Mouse (Mus musculus): ENCODE results near the gene Naaladl2. TPM values are rescaled to one million over a fixed set of nuclear protein-coding genes. Genes with fewer than 3 reads are reported as not detected.

Gene Naaladl2
- polyA plus RNA-seq, 1 experiment from 2014 or later: 2.8 TPM

DNA sequence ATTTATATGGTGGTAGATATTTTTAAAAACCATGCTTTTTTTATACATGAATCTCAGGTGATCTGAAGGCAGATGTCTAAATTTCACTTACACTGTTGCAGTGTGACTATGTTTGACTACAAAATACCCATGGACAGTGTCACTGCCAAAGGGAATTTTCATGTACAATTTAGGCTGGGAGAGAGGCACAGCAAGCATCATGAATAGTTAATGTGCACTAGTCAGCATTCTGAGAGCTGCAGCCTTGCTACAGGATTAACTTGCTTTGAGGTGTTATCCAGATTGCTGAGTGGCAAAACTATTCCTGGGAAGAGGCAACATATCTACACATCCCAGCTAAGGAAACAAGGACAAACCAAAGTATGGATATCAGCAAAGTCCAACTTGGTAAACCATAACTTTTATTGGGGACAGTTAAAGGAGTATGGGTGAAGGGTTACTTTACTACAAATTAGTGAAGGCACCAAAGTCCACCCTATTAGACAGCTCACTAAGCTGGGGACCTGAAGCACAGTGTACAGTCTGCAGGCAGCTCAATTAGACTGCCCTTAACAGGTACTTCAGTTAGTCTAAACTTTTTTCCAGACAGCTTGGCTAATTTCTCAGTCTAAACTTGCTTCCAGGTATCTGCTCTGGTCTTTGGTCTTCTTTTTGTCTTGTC is 1181.0 kb downstream of the Naaladl2 start:
- H3K4me1 ChIP-seq (replicated peaks; ENCODE audit: control insufficient read depth, insufficient read depth, low read length): no peaks in the 10 kb centered on the region
- H3K27me3 ChIP-seq (replicated peaks; ENCODE audit: control insufficient read depth, insufficient read depth, low read length): no peaks in the 10 kb centered on the region
- no peak overlapping the region for H3K4me3 ChIP-seq (ENCODE audit: low read depth, low read length)
- no peak for TF ChIP-seq CTCF (IDR thresholded peaks at IDR 0.05; ENCODE audit: low read depth)
- no peaks in the 10 kb centered on the region for H3K36me3 ChIP-seq (ENCODE audit: control insufficient read depth, insufficient read depth)
- peak; percentile 80 for ATAC-seq
- no peaks in the 10 kb centered on the region for H3K9me3 ChIP-seq (ENCODE audit: control insufficient read depth)
- no peak overlapping the region for H3K27ac ChIP-seq (ENCODE audit: low read depth, low read length)
- no peak overlapping the region for H3K4me2 ChIP-seq (replicated peaks; ENCODE audit: low read depth)
- H3K9ac ChIP-seq (ENCODE audit: low read depth, low read length): no peak overlapping the region

DNA sequence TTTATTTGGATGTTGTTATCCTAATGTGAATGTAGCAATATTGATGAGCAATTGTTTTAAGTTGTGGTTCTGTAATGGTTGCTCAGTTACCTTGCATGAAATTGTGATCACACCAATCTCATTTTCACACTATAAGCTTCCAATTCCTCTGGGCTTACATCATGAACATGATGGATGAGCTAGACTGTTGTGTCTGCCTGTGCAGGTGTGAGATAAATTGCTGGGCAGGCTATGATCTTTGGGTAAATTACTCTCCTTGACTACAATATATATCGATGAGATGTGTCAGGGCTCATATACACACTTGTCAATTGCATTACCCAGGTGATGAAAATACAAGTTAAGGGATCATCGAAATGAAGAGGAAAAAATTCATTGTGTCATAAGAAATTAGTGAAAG is 1197.9 kb downstream of the Naaladl2 start:
- Histone ChIP-seq H3K4me1 (replicated peaks; ENCODE audit: control insufficient read depth, insufficient read depth, low read length) (no peaks in the 10 kb centered on the region), H3K9ac (ENCODE audit: low read depth, low read length) (no peak overlapping the region), H3K4me2 (replicated peaks; ENCODE audit: low read depth) (no peak overlapping the region), H3K27ac (ENCODE audit: low read depth, low read length) (no peak overlapping the region), H3K9me3 (ENCODE audit: control insufficient read depth) (no peaks in the 10 kb centered on the region), H3K4me3 (ENCODE audit: low read depth, low read length) (no peak overlapping the region), H3K27me3 (replicated peaks; ENCODE audit: control insufficient read depth, insufficient read depth, low read length) (no peaks in the 10 kb centered on the region), H3K36me3 (ENCODE audit: control insufficient read depth, insufficient read depth) (no peaks in the 10 kb centered on the region)
- TF ChIP-seq CTCF (IDR thresholded peaks at IDR 0.05; ENCODE audit: low read depth): no peak
- no peak for ATAC-seq
- 85% methylated on average over 2 of the region's 2 CpGs for WGBS

DNA sequence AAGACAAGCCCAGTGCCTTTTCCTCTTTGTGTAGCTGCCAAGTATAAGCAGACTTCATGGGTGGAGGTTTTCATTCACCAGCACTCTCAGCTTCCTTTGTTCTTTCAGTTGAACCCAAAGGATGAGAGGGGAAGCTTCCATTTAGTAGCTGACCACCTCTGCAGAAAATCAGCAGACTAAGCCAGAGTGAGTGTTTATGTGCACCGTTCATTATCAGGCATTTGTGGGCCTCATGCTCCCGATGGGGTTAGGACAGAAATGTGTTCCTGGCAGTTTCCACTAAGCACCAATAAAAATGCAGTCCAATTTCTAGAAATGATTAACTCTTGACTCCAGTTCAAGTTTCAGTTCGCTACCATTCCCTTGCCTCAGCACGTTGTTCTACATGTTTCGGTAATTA is 1206.8 kb downstream of the Naaladl2 start:
- Histone ChIP-seq H3K27me3 (replicated peaks; ENCODE audit: control insufficient read depth, insufficient read depth, low read length) (no peaks in the 10 kb centered on the region), H3K27ac (ENCODE audit: low read depth, low read length) (no peak overlapping the region), H3K4me2 (replicated peaks; ENCODE audit: low read depth) (peak overlapping the region; percentile 18; the same call in 1 of the 2 replicates), H3K36me3 (ENCODE audit: control insufficient read depth, insufficient read depth) (no peaks in the 10 kb centered on the region), H3K4me3 (ENCODE audit: low read depth, low read length) (no peak overlapping the region), H3K9me3 (ENCODE audit: control insufficient read depth) (no peaks in the 10 kb centered on the region), H3K4me1 (replicated peaks; ENCODE audit: control insufficient read depth, insufficient read depth, low read length) (no peaks in the 10 kb centered on the region), H3K9ac (ENCODE audit: low read depth, low read length) (no peak overlapping the region)
- TF ChIP-seq CTCF (IDR thresholded peaks at IDR 0.05; ENCODE audit: low read depth): no peak
- ATAC-seq: 0 out of 2 replicates have a peak, but pooled peaks have one; percentile 31
- 31% methylated on average over 5 of the region's 5 CpGs for WGBS

DNA sequence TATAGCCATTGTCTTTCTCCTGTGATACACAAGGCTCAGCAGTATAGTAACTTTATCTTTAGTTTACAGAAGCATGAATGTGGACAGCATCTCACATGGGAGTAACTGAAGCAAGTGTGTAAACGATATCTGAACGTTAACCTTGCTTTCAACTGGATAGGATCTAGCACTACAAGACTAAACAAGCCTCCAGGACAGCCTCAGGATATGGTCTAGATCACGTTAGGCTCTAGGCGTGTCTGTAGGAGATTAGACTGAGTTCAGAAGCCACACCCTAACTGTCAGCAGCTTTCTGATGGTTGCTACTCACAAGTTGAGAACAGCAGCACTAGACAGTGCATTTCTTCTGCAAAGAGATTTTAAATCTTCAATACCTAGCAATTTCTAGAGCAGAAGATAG is 1216.0 kb downstream of the Naaladl2 start:
- H3K9me3 ChIP-seq (ENCODE audit: control insufficient read depth): no peaks in the 10 kb centered on the region
- H3K4me3 ChIP-seq (ENCODE audit: low read depth, low read length): no peak overlapping the region
- no peaks in the 10 kb centered on the region for H3K4me1 ChIP-seq (replicated peaks; ENCODE audit: control insufficient read depth, insufficient read depth, low read length)
- no peaks in the 10 kb centered on the region for H3K36me3 ChIP-seq (ENCODE audit: control insufficient read depth, insufficient read depth)
- no peak for TF ChIP-seq CTCF (IDR thresholded peaks at IDR 0.05; ENCODE audit: low read depth)
- H3K4me2 ChIP-seq (replicated peaks; ENCODE audit: low read depth): no peak overlapping the region
- H3K27ac ChIP-seq (ENCODE audit: low read depth, low read length): no peak overlapping the region
- ATAC-seq: no peak
- 42% methylated on average over 4 of the region's 4 CpGs for WGBS
- H3K27me3 ChIP-seq (replicated peaks; ENCODE audit: control insufficient read depth, insufficient read depth, low read length): no peaks in the 10 kb centered on the region
- H3K9ac ChIP-seq (ENCODE audit: low read depth, low read length): no peak overlapping the region

DNA sequence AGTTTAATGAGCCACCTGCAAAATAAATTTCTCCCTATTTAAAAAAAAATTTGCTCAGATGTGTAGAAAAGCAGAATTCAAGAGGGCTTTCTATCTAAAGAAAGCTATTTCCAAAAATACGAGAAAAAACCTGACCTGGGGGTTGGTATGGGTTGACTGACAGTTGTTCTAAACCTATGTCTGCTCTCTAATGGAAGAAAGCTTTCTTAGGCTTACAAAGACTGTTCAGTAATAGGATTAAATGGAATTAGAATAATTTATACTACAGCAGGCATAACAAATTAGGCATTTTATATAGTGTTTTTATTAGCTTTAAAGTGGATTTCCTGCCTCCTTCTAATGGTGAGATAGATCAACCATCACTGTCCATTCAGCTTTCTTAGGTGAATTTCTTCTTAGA is 1236.4 kb downstream of the Naaladl2 start:
- no peak for TF ChIP-seq CTCF (IDR thresholded peaks at IDR 0.05; ENCODE audit: low read depth)
- Histone ChIP-seq H3K27me3 (replicated peaks; ENCODE audit: control insufficient read depth, insufficient read depth, low read length) (no peaks in the 10 kb centered on the region), H3K27ac (ENCODE audit: low read depth, low read length) (no peak overlapping the region), H3K4me1 (replicated peaks; ENCODE audit: control insufficient read depth, insufficient read depth, low read length) (no peaks in the 10 kb centered on the region), H3K9me3 (ENCODE audit: control insufficient read depth) (no peaks in the 10 kb centered on the region), H3K4me3 (ENCODE audit: low read depth, low read length) (no peak overlapping the region), H3K36me3 (ENCODE audit: control insufficient read depth, insufficient read depth) (no peaks in the 10 kb centered on the region), H3K4me2 (replicated peaks; ENCODE audit: low read depth) (no peak overlapping the region), H3K9ac (ENCODE audit: low read depth, low read length) (no peak overlapping the region)
- WGBS: 71% methylated on average over 1 of the region's 1 CpGs
- no peak for ATAC-seq

DNA sequence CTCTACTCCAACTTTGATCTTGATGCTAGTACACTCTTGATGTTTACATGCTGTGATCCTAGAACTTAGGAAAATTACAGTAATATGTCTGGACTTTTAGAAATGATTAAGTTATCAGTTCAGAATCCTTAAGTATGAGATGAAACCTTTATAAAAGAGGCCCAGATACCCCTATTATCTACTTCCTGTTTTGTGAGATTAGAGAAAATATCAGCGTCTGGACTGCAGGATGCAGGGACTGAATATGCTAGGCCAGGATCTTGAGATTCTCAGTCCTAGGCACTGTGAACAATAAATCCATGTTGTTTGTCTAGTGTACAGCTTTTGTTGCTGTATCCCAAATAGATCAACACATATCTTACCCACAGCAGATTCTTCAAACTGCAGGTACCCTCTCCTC is 1278.4 kb downstream of the Naaladl2 start:
- Histone ChIP-seq H3K27me3 (replicated peaks; ENCODE audit: control insufficient read depth, insufficient read depth, low read length) (no peaks in the 10 kb centered on the region), H3K9ac (ENCODE audit: low read depth, low read length) (no peak overlapping the region), H3K4me1 (replicated peaks; ENCODE audit: control insufficient read depth, insufficient read depth, low read length) (no peaks in the 10 kb centered on the region), H3K4me3 (ENCODE audit: low read depth, low read length) (no peak overlapping the region), H3K27ac (ENCODE audit: low read depth, low read length) (no peak overlapping the region), H3K9me3 (ENCODE audit: control insufficient read depth) (no peaks in the 10 kb centered on the region), H3K36me3 (ENCODE audit: control insufficient read depth, insufficient read depth) (no peaks in the 10 kb centered on the region), H3K4me2 (replicated peaks; ENCODE audit: low read depth) (no peak overlapping the region)
- ATAC-seq: no peak
- no peak for TF ChIP-seq CTCF (IDR thresholded peaks at IDR 0.05; ENCODE audit: low read depth)
- WGBS: 65% methylated on average over 1 of the region's 1 CpGs

DNA sequence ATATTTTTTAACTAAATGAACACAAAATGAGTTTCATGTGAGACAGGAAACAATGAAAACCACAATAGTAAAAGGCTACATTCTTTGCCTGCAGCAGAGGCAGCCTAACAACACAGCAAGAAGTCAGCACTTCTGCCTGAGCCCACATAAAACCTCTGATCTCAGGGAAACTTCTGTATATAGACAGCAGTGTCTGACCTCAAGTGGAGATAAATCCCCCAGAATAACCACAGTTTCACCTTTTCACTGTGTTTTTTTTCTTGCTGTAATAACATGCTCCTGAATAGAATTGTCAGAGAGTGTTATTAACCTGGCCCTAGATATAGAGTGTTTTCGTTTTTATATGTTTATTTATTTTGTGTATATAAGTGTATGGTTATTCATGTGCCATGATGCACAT is 1286.8 kb downstream of the Naaladl2 start:
- no peak overlapping the region for H3K4me2 ChIP-seq (replicated peaks; ENCODE audit: low read depth)
- H3K4me3 ChIP-seq (ENCODE audit: low read depth, low read length): no peak overlapping the region
- no peaks in the 10 kb centered on the region for H3K9me3 ChIP-seq (ENCODE audit: control insufficient read depth)
- no peak overlapping the region for H3K27ac ChIP-seq (ENCODE audit: low read depth, low read length)
- H3K36me3 ChIP-seq (ENCODE audit: control insufficient read depth, insufficient read depth): no peaks in the 10 kb centered on the region
- no peaks in the 10 kb centered on the region for H3K4me1 ChIP-seq (replicated peaks; ENCODE audit: control insufficient read depth, insufficient read depth, low read length)
- WGBS: 61% methylated on average over 1 of the region's 1 CpGs
- no peak for TF ChIP-seq CTCF (IDR thresholded peaks at IDR 0.05; ENCODE audit: low read depth)
- H3K27me3 ChIP-seq (replicated peaks; ENCODE audit: control insufficient read depth, insufficient read depth, low read length): no peaks in the 10 kb centered on the region
- no peak for ATAC-seq
- H3K9ac ChIP-seq (ENCODE audit: low read depth, low read length): no peak overlapping the region

All from intestine, postnatal 0 days (tissue).